Mouse (Mus musculus): ENCODE measurements around the gene Clpb.

Gene Clpb

DNA sequence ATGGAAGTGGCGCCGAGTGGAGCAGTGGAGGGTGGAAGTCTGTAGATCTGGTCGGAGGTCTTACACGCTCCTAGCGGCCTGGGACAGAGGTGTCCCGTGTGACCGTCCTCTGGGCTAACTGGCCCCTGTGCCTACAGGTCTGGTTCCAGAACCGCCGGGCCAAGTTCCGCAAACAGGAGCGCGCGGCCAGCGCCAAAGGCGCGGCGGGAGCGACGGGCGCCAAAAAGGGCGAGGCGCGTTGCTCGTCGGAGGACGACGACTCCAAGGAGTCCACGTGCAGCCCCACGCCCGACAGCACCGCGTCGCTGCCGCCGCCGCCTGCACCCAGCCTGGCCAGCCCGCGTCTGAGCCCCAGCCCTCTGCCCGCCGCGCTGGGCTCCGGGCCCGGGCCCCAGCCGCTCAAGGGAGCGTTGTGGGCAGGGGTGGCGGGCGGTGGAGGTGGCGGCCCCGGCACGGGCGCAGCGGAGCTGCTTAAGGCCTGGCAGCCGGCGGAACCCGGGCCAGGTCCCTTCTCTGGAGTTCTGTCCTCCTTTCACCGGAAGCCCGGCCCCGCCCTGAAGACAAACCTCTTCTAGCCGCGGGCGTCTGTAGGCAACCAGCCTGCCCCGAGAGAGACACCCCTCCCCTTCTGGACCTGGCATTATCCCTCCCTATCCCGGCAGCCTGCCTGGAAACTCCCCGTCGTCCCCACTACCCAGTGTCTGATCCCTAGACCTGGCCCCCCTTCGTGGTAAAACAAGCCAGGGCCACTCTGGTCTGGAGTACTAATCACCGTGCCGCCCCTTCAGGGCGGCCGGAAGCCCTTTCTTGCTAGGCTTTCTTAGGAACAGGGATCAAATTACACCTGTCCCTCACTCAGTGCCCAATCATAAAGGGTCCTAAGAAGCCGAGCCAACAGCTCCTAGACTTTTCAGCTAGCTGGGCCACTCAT, 158.4 kb downstream of the Clpb start:
- no peak for DNase-seq (ENCODE audit: low read depth, low spot score)

DNA sequence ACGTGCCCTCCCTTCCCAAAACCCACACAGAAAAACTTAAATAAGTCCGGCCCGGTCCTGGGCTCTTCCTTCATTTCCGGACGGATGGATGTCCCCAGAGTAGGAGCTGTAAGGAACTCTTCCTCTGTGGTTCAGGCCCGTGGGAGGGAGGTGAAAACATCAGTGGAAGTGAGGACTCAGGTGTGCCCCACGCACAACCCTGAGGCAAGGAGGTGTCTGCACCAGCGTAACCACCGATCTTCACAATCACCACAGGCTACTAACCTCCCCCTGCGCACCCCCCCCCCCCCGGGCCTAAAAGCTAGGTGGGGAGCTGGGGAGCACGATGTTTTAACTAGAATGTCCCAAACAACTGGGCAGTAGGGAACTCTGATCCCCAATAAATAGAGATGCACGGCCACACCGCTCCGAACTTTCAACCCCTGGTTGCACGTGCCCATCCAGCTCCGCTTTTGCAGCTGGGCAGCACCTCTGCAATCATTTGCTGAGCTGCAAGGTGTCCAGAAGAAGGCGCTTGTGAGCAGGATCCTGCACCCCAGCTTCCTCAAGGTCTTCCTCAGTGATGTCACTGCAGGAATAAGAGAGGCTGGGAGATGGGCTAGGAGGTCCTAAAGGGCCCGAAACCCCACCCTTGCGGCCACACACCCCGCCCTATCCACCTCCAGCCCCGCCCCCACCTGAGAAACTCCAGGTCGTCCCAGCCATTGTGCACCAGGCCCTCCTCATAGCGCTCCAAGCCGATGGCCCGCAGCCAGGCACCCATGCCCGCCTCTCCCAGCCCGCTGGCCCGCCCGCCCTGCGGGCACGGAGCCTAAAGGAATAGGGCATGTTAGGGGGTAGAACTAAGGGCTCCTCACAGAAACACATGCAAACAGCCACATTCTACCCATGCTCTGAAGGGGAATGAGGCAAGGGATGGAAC, 159.7 kb downstream of the Clpb start:
- no peak for DNase-seq (ENCODE audit: low read depth, low spot score)

DNA sequence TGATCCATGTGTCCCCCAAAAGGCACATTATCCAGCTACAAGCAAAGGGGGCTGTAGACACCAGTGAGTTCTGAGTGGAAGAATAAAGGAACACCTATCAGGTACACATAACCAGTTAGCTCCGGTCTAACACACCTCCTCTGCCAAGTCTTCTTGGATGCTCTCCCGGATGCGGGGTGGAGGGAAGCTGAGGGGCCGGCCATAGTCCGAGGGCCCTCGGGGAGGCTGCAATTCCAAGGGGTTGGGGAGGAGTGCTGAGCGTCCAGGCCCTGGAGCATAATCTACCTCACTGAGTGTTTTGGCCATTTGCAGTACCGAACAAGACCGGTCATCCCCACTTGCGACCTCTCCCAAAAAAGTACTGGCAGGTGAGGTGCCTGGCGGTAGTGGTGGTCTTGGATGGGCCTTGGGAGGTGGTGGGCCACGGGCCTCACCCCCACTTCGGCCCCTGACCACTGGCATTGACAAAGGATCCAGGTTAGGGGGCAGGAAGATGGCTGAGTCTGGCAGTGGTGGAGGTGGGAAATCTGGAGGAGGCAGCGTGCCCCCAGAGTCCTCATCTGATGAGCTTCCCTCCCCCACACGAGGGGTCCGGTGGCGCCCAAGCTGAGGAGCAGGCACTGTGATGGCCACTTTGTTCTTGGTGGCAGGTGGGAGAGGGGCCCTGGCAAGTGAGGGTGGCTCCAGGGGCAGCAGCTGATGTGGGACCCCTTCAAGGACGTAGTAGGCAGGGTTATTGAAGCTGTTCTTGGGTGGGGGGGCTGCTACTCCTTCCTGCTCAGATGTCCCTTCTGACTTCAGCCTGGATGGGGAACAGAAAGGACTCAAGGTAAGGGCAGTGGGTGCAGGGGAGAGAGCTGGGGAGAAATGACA, 160.6 kb downstream of the Clpb start:
- no peak for DNase-seq (ENCODE audit: low read depth, low spot score)

DNA sequence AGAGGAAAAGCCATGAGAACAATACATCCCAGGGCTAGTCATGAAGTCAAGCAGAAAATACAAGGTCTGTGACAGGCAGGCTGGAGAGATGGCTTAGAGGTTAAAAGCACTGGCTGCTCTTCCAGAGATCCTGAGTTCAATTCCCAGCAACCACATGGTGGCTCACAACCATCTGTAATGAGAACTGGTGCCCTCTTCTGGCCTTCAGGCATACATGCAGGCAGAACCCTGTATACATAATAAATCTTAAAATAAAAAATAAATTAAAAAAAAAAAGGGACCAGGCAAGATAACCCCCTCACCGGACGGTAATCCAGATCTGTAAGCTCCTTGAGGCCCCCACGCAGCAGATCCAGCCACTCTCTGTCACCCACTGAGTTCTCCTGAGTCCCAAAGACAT, 166.9 kb downstream of the Clpb start:
- no peak for DNase-seq (ENCODE audit: low read depth, low spot score)

DNA sequence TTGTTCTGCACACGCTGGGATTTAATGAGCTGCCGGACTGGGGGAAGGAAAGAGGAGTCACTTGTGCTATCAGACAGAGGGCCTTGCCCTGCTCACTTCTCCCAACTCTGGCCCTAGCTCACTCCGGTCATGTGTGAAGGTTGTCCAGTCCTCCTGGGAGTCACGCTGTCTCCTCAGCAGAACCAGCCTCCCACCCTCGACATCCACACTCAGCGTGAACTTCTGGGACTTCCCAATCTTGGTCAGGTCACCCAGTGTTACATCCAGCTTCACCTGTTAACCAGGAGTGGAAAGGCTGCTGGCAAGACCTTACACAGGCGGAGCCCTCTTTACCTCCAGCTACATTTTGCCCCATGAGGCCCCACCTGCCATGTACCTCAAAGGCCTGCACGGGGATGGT, 168.0 kb downstream of the Clpb start:
- no peak for DNase-seq (ENCODE audit: low read depth, low spot score)

DNA sequence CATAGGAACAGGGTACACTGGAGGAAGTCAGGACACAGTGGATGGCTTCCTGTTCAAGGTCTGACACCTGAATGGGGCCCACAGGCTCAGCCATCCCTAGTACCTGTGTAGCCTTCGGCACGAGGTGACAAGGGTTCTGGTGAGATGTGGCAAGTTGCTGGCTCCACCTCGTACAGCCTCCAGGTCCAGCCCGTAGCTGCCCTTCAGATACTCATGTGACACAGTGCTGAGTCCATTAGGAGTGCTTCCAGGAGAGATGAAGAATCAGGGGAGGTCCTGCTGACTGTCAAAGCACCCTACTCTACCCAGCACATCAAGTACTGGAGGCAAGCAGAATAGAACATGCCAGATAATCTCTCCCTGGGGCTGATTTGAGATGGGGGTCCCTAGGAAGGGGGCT, 168.9 kb downstream of the Clpb start:
- no peak for DNase-seq (ENCODE audit: low read depth, low spot score)

DNA sequence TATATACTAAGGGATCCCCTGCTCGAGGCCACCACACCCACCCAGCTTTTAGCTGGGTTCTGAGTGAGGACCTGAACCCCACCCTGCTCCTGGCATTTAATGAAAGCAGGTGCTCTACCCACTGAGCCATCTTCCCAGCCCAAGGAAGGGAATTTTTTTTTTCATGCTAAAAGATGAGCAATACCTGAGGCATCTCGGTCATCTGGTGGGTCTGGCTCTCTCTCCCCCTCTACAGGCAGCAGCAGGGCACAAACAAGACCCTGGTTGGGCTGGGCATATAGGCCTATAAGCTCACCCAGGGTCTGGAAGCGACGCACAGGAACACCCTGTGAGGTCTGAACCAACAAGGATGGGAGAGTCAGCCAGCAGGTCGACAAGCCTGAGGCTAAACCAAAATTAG, 169.9 kb downstream of the Clpb start:
- DNase-seq (ENCODE audit: low read depth, low spot score) = no peak

DNA sequence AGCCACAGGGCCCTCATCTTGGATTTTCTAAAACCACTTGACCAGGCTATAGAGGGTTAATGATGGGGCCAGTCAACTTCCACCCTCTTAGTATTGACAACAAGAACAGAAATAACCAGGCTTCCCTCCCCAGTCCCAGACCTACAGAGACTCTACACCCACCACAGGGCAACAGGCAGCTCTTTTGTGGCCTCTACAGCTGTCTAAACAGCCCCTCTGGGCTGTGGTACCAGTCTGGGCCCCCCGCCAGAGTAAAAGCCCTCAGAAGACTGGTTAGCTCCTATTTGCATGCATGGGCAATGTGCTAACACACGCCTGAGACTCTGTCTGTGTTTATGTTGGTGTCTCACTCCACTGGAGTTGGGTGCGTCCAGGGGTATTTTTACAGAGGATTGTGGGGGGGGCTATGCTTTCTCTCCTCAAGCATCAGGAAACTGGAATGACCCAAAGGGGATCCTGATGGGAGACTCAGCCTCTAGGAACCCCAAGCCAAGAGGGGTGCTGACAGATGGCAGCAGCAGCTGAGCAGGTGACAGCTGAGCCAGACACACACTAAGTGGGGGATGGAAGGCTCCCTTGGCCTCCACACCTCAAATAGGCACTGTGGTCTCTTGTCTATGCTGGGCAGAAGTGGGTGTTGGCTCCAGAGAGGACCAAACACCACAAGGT, 170.6 kb downstream of the Clpb start:
- no peak for DNase-seq (ENCODE audit: low read depth, low spot score)

DNA sequence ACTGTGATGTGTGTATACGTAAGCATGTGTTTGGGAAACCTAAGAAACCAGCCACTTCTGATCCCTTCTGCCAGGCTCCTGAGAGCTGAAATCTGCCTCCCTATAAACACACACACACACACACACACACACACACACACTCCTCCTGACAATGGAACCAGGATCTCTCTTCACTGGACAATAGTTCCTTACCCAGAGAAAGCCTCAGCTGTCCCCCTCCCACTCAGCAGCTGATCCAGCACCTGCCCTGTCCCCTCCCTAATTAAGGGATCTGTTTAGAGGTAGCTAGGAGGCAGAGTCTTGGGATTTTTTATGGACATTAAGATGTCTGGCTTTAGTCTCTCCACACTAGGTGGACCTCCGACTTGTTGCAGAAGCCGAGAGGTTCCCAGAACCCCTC, 171.5 kb downstream of the Clpb start:
- no peak for DNase-seq (ENCODE audit: low read depth, low spot score)

DNA sequence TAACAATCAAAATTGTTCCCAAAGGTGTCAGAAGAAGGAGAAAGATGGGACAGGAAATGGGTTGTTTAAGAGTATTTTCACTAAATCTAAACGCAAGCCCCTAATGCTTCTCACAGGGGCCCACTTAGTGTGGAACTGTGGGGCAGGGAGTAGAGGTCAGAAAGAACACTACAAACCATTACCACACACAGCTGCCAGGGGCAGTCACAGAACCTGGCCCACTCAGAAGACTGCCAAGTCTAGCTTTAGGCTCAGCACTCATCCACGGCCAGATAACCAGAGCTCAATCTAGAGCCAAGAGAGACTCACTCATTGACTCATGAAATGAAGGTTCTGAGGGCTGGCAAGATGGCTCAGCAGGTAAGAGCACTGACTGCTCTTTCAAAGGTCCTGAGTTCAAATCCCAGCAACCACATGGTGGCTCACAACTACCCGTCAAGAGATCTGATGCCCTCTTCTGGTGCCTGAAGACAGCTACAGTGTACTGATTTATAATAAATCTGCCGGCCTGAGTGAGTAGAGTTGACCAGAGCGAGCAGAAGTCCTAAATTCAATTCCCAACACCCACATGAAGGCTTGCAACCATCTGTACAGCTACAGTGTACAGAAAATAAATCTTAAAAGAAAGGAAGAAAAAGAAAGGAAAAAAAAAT, 172.2 kb downstream of the Clpb start:
- DNase-seq (ENCODE audit: low read depth, low spot score) = no peak

DNA sequence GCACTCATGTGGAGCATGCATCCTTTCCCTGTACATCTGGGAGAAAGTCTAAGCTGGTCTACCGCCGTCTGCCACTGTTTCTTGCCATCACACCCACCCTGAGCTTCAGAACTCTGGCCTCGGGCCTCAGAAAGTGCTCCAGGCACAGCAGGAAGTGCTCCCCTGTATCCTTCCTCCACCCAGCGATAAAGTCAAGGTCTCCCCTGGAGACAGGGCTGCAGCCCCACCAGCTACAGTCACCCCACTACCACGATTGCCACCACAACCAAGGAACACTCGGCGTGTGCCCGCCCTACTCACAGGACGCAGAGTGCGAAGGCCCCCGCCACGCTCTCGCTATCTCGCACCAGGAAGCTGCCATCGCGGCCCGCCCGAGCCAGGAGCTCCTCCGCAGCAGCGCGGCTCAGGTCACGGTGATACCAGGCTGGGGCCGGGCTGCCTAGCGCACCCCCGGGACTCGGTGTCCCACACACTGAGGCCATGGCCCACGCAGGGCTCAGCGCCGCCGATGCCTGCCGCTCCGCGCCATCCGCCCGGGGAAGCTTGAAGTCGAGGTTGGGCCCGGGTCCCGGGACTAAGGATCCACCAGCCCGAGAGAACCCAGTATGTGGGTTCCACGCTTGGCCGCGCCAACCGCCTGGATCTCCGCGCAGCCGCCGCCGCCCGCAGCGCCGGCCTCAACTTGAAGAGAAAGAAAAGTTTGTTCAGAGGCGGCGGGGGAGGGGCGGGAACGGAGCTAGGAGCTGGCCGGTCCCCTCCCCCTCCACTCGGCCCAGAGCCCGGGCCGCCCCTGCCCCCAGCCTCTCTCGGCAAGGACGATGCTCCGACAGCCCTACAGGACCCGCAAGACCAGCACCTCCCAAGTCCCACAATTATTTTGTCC, 173.1 kb downstream of the Clpb start:
- DNase-seq (ENCODE audit: low read depth, low spot score) = no peak

DNA sequence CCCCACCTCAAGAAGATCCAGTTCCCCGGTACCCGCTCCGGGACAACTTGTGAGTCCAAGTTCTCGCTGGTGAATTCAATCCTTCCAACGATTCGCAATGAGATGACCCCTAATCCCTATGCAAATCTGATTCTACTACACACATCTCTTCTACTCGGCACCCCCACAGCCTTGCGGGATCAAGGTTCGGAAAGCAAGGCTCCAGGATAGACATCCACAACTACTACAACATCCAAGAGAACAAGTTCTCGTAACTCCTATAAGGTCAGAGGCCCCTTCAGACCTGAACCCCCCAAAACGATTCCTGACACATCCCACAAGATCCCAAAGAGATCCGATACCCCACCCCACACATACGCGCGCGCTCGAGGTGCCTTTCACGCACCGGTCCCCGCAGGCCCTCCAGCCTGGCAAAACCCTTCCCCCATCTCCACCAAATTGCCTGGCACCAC, 173.7 kb downstream of the Clpb start:
- DNase-seq (ENCODE audit: low read depth, low spot score) = no peak

DNA sequence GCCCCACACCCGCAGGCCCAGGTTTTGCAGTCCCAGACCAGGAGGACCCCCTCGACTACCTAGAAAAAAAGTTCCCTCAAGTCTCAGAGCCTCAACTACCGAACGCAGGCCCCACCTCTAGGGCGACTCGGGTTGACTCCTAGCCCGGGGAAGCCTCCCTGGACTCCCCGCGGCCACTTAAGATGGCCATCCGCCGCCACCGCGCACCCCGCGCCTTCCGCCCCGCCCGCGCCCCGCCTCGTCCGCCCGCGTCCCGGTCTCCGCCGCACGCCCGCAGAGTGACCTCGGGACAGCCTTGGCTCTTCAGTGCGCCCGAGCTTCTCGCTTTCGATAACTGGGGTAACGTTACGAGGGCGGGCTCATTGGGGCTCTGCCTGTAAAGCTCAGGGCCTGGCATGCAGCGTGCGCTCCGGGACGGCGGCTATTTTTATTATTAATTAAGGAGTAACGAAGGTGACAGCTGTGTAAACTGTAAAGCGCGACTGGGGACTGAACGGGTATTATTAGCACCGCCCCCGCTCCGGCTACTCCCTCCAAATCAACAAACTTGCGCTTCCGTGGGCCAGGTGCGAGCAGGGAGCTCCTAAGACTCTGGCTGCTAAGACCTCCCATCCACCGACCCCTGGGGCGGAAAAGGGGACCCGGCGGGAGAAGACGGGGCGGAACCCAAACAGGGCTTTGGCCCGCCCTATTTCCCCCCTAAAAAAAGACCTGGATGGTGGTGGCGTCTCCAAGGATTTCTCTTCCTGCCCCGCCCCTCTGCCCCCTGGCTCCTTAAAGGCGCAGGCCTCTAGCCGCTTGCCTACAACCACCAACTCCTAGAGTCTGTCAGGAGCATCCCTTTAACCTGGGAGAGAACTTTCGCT, 174.4 kb downstream of the Clpb start, which contains the start of gene Inppl1:
Gene Inppl1, minus strand, starts transcription at position 624 of the 866 bp plus-strand sequence.
- no peak for DNase-seq (ENCODE audit: low read depth, low spot score)

DNA sequence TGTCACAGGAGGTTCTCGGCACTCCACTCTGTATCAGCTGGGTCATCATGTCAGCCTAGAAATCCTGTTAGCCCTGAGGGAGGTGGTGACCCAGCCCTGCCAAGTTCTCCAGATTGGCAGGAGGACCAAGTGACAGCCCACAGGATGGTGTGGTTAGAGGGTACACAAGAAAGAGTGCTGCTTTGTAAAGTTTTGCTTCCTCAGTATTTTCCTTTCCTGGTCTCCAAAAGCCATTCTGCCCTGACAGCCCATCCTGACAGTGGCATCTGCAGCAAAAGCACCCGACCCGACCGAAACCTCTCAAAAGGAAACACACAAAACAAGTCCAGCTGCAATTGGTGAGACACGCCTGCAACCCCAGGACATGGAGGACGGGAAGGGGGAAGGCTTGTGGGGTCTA, 180.8 kb downstream of the Clpb start:
- no peak for DNase-seq (ENCODE audit: low read depth, low spot score)

Data from c-Kit-negative CD71-positive TER-119-positive erythroid progenitor cells, embryonic 14.5 days (primary cell).